Mouse (Mus musculus): ENCODE results near the gene Ifit3. TPM values are rescaled to one million over a fixed set of nuclear protein-coding genes. Genes with fewer than 3 reads are reported as not detected.
"Not testable (repeated sequence)": the region's sequence is repeated elsewhere in the genome, so short reads cannot be mapped to it uniquely, and the experiment has no call there.

The Ifit3 gene
- polyA plus RNA-seq, 1 experiment from 2014 or later, result 1.3 TPM

DNA sequence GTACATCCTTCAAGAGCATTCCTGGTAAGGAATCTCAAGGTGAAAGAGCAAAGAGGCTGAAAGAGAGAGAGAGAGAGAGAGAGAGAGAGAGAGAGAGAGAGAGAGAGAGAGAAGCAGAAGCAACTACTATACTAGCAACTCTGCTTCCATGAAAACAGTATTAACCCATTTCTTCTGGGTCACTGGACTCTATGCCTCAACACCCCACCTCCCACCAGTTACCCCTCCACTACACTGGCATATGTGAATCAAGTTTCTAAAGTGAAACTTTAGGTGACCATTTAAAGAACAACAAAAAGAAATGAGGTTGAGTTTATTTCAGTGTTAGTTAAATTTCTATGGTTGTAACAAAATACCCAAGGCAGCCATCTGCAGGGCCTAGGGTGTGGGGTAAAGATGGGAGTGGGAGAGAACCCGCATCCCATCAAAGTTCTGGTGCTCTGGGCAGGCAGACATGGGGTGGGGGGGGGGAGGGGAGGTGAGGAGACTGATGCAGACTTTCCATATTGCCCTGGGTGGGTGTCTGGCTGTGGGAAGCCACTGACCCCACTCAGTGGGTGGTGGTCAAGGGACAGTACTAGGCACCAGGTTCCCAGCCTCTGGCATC lies 17.1 kb upstream of the Ifit3 start:
- Histone ChIP-seq H3K27me3 (no peaks in the 10 kb centered on the region), H3K4me3 (no peak overlapping the region), H3K36me3 (no peaks in the 10 kb centered on the region), H3K4me2 (replicated peaks) (no peak overlapping the region), H3K4me1 (no peaks in the 10 kb centered on the region), H3K27ac (no peak overlapping the region), H3K9me3 (no peaks in the 10 kb centered on the region), H3K9ac (no peak overlapping the region)
- no peak for ATAC-seq (ENCODE audit: insufficient number of reproducible peaks, insufficient read depth, low FRiP score, low TSS enrichment)
- WGBS, result 95% methylated on average over 1 of the region's 1 CpGs

DNA sequence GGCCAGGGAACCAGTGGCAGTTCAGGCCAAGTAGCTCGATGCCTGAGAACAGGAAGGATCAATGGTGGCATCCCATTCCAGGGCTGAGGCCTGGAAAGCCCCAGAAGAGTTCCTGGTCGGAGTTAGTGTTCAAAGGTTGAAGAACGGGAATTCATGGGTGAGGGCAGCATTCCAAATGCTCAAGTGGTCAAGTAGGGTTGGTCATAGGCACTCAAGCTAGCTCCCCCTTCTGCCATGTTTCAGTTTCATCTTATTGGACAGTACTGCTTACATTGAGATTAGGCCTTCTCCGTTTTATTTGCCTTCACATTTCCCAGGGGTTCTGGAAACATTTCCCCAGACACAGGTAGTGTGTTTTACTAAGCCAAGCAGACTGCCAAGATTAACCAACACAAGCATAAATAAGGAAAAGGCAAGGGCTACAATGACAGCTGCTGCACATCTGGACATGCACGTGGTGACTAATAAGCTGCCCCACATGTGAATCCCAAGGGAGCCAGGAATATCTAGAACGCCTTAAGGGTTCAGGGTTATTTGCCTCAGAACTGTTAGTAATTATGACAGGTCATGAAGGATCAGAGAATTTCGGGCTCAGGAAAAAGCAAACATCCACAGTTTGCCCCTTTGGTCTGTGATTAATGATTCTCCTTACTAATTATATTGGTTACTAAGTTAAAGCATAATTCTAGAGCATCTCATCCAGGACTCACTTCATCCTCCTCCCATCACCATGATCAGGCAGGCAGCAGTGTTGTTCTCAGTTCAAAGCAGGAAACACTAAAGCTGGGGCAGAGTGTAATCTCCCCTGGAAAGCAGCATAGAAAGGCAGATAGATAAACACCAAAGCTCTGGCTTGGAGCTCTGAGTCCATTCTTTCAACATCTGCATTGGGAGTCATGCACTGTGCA lies 14.1 kb upstream of the Ifit3 start:
- H3K4me3 ChIP-seq, result no peak overlapping the region
- no peaks in the 10 kb centered on the region for H3K27me3 ChIP-seq
- H3K4me2 ChIP-seq (replicated peaks), result no peak overlapping the region
- H3K36me3 ChIP-seq, result no peaks in the 10 kb centered on the region
- WGBS, result 50% methylated on average over 7 of the region's 7 CpGs
- no peaks in the 10 kb centered on the region for H3K9me3 ChIP-seq
- H3K27ac ChIP-seq, result no peak overlapping the region
- H3K4me1 ChIP-seq, result no peaks in the 10 kb centered on the region
- no peak for ATAC-seq (ENCODE audit: insufficient number of reproducible peaks, insufficient read depth, low FRiP score, low TSS enrichment)
- H3K9ac ChIP-seq, result no peak overlapping the region

DNA sequence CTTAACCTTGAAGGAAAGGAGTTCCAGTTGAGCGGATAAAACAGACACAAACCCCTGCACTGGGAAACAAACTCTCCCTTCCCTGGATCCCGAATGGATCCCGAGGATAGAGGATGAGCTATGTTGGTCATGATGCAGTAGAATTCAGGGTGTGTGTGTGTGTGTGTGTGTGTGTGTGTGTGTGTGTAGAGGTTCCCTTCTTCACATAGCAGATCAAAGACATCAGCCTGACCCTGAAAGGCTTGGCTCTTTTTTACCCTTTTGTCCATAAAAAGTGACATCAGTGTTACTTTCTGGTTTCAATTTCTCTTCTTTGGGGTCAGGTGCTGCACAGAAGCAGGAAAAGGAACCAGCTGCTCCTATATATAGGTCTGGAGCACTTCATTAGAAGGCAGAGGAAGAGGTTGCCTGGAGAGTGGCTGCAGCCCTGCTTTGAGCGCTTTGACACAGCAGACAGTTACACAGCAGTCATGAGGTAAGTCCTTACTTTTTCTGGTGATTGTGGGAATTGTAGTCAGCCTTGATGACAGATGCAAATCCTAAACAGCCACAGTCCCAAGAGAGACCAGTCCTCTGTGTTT lies 13.3 kb upstream of the Ifit3 start:
- no peak overlapping the region for H3K9ac ChIP-seq
- no peak overlapping the region for H3K4me2 ChIP-seq (replicated peaks)
- 73% methylated on average over 4 of the region's 4 CpGs for WGBS
- no peaks in the 10 kb centered on the region for H3K9me3 ChIP-seq
- no peaks in the 10 kb centered on the region for H3K4me1 ChIP-seq
- H3K4me3 ChIP-seq, result no peak overlapping the region
- no peak for ATAC-seq (ENCODE audit: insufficient number of reproducible peaks, insufficient read depth, low FRiP score, low TSS enrichment)
- H3K36me3 ChIP-seq, result no peaks in the 10 kb centered on the region
- no peaks in the 10 kb centered on the region for H3K27me3 ChIP-seq
- H3K27ac ChIP-seq, result no peak overlapping the region

DNA sequence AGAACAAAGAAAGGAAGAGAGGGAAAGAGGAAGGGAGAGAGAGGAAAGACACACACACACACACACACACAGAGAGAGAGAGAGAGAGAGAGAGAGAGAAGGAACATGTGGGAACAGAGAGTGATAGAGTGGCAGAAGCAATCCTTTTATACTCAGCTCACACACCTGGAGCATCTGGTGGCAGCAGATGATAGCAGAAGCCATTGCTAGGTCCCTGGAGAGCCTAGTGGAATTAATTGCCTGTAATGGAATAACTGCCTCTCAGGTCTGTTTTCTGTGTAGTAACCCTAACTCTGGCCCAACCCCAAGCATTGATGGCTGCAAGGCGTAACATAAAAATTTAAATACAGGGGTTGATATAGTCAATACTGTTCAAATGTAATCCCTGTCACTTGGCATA lies 12.3 kb upstream of the Ifit3 start:
- no peak overlapping the region for H3K27ac ChIP-seq
- H3K27me3 ChIP-seq, result no peaks in the 10 kb centered on the region
- ATAC-seq (ENCODE audit: insufficient number of reproducible peaks, insufficient read depth, low FRiP score, low TSS enrichment), result no peak
- H3K4me3 ChIP-seq, result no peak overlapping the region
- WGBS, result 72% methylated on average over 1 of the region's 1 CpGs
- no peak overlapping the region for H3K9ac ChIP-seq
- no peaks in the 10 kb centered on the region for H3K9me3 ChIP-seq
- no peaks in the 10 kb centered on the region for H3K36me3 ChIP-seq
- H3K4me2 ChIP-seq (replicated peaks), result no peak overlapping the region
- no peaks in the 10 kb centered on the region for H3K4me1 ChIP-seq

DNA sequence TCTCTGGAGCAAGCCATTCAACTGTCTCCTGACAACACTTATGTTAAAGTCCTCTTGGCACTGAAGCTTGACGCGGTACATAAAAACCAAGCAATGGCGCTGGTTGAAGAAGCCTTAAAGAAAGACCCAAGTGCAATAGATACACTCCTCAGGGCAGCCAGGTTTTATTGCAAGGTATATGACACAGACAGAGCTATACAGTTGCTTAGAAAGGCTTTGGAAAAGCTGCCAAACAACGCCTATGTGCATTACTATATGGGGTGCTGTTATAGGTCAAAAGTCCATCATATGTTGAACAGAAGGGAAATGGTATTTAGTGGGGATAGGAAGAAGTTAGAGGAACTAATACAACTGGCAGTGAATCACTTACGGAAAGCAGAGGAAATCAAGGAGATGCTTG lies 9.7 kb upstream of the Ifit3 start:
- H3K4me1 ChIP-seq, result no peaks in the 10 kb centered on the region
- no peak overlapping the region for H3K9ac ChIP-seq
- no peak overlapping the region for H3K4me3 ChIP-seq
- 94% methylated on average over 5 of the region's 5 CpGs for WGBS
- no peak overlapping the region for H3K27ac ChIP-seq
- H3K9me3 ChIP-seq, result no peaks in the 10 kb centered on the region
- no peaks in the 10 kb centered on the region for H3K27me3 ChIP-seq
- no peaks in the 10 kb centered on the region for H3K36me3 ChIP-seq
- ATAC-seq (ENCODE audit: insufficient number of reproducible peaks, insufficient read depth, low FRiP score, low TSS enrichment), result no peak
- H3K4me2 ChIP-seq (replicated peaks), result no peak overlapping the region

DNA sequence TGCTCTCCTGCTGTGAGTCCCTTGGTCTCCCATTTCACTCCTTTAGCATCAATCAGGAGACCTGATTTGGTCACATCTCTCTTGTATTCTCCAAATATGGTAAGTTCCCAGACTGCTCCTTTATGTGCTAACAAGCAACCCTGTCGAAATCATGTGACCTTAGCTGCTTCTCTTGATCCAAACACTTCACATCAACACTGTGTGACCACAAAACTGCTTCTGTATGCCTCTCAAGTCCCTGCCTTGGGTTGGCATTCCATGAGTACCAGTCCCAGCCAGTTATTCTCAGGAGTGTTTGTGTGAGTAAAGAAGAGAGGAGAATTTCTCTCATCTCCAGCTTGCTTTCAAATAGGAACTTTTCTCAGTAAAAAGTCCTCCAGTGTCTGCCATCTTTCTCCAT lies 6.2 kb upstream of the Ifit3 start:
- Histone ChIP-seq H3K4me3 (no peak overlapping the region), H3K36me3 (no peaks in the 10 kb centered on the region), H3K4me1 (no peaks in the 10 kb centered on the region), H3K9me3 (no peaks in the 10 kb centered on the region), H3K4me2 (replicated peaks) (no peak overlapping the region), H3K27ac (no peak overlapping the region), H3K9ac (no peak overlapping the region), H3K27me3 (no peaks in the 10 kb centered on the region)
- ATAC-seq (ENCODE audit: insufficient number of reproducible peaks, insufficient read depth, low FRiP score, low TSS enrichment), result no peak
- 83% methylated on average over 1 of the region's 1 CpGs for WGBS

DNA sequence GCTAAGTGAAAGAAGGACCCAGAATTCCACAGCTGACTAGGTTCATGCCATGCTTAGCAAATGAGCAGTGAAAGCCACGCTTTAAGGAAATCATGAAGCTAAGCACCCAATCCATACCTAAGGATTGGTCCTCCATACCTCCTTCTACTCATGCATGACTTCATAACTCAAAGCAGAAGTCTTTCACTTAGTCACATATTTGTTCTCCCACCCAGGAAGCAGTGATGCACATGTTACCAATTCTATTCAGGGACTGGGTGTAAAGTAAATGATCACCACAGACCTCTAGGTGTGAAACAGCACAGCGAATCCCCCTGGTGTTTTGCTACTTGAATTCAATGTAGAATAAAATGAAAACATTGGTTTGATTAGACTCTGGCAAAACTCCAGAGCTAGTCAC lies 635 bp upstream of the Ifit3 start:
- 80% methylated on average over 2 of the region's 2 CpGs for WGBS
- H3K27me3 ChIP-seq, H3K27ac ChIP-seq: not testable (repeated sequence)

DNA sequence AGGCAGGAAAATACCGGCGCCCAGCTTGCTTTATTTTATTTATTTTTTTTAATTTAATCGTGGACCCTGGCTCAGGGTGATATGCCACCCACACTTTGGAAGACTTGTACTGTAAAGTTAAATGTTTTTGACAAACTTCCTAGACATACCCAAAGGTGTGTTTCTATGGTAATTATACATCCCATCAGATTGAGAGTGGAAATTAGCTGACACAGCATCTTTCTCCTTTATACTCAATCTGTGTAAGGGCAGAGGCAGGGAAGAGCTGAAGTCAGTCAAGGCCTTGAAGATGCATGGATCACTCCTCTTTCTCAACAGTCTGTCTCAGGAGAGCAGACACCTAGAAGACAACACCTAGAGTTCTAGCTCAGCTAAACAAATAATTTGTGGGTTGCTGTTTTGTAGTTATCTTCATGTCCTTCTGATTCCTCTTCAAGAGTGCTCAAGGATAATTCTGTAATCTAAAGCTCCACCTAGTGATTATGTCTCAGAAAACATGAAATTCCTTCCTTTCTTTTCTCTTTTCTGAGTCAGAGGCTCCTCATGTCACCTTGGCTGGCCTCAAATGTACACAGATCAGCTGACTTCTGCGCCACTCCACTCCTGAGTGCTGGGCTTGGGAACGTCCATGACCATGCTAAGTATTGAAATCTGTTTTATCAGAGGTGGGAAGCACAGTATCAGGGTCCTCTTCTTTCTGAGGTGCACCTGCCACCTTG lies 2.6 kb downstream of the Ifit3 start:
- not testable (repeated sequence) for H3K27me3 ChIP-seq; H3K4me1 ChIP-seq; ATAC-seq (ENCODE audit: insufficient number of reproducible peaks, insufficient read depth, low FRiP score, low TSS enrichment); H3K4me2 ChIP-seq (replicated peaks); H3K27ac ChIP-seq; H3K9ac ChIP-seq; H3K4me3 ChIP-seq; H3K36me3 ChIP-seq; H3K9me3 ChIP-seq
- WGBS, result 73% methylated on average over 5 of the region's 5 CpGs

More for the DNA sequence above, 635 bp upstream of the Ifit3 start:
- not testable (repeated sequence) for ATAC-seq (ENCODE audit: insufficient number of reproducible peaks, insufficient read depth, low FRiP score, low TSS enrichment); H3K36me3 ChIP-seq; H3K9me3 ChIP-seq; H3K4me3 ChIP-seq; H3K4me1 ChIP-seq; H3K9ac ChIP-seq; H3K4me2 ChIP-seq (replicated peaks)

DNA sequence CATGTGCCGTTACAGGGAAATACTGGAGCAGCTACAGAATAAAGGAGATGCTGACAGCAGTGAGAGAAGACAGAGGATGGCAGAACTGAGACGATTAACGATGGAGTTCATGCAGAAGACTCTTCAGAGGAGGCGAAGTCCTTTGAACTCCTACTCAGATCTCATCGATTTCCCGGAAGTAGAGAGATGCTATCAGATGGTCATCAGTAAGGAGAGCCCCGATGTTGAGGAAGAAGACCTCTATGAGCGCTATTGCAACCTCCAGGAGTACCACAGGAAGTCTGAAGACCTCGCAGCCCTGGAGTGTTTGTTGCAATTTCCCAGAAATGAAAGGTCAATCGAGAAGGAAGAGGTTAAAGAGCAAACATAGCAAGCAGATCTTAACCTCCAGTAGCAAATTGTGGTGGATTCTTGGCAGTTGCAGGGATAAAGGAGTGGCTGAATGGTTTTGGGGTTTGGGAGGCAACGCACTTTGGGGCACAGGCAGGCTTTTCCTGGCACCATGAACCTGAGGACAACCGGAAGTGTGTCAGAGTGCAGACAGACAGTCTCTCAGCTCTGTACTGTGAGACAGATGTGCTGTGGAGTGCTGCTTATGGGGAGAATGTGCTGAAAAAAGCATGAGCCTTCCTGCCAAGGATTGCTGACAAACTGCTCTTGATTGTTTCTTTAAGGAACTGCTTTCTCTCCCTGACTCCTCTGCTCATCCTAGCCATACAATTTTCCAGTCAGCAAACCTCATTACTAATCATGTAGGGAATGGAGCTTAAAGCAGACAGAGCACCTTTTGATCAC lies 4.8 kb downstream of the Ifit3 start:
- not testable (repeated sequence) for H3K4me2 ChIP-seq (replicated peaks); H3K9me3 ChIP-seq; H3K27ac ChIP-seq; H3K27me3 ChIP-seq; ATAC-seq (ENCODE audit: insufficient number of reproducible peaks, insufficient read depth, low FRiP score, low TSS enrichment); H3K36me3 ChIP-seq; H3K4me3 ChIP-seq; H3K9ac ChIP-seq; H3K4me1 ChIP-seq
- 72% methylated on average over 7 of the region's 12 CpGs for WGBS

DNA sequence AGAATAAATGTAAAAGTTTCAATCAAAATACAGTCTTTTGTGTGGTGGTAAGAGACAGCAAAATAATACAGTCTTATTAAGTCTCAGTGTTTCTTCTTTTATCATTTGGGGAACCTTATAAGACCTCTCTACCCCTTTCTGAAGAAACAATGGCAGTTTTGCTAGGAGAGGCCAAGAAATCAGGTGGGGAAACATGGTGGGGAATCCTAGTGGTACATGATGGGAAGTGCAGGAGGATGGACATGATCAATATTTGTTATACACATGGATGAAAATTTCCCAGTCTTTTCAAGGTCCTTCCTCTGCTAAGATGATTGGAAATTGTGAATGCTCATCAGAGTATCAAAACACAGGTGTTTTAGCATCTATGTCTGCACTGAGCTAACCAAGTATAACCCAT lies 5.6 kb downstream of the Ifit3 start:
- H3K4me3 ChIP-seq, result no peak overlapping the region
- H3K4me2 ChIP-seq (replicated peaks), result no peak overlapping the region
- H3K9me3 ChIP-seq, result no peaks in the 10 kb centered on the region
- no peaks in the 10 kb centered on the region for H3K4me1 ChIP-seq
- H3K27me3 ChIP-seq, result no peaks in the 10 kb centered on the region
- no peaks in the 10 kb centered on the region for H3K36me3 ChIP-seq
- no peak overlapping the region for H3K9ac ChIP-seq
- H3K27ac ChIP-seq, result no peak overlapping the region
- ATAC-seq (ENCODE audit: insufficient number of reproducible peaks, insufficient read depth, low FRiP score, low TSS enrichment), result no peak

DNA sequence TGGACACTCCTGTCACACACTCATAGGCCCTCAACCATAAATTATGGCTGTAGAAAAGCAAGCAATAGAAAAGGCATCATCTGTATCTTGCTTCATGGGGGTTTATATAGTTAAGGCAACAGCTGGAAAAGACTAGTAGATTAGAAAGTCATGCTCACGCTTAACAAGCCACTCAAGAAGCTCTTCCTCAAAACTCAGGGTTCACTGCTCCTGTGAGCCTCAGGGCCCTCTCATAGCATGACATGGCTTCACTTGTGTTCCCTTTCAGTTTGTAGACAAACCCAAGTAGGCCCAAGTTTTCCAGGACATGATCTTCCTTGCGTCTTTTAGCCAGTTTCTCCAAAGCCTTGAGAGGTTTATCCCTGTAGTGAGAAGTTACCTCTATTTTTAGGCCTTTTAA lies 10.1 kb downstream of the Ifit3 start:
- H3K4me1 ChIP-seq, result no peaks in the 10 kb centered on the region
- H3K4me3 ChIP-seq, result no peak overlapping the region
- no peak overlapping the region for H3K27ac ChIP-seq
- H3K9me3 ChIP-seq, result no peaks in the 10 kb centered on the region
- no peak for ATAC-seq (ENCODE audit: insufficient number of reproducible peaks, insufficient read depth, low FRiP score, low TSS enrichment)
- H3K9ac ChIP-seq, result no peak overlapping the region
- 89% methylated on average over 2 of the region's 2 CpGs for WGBS
- no peaks in the 10 kb centered on the region for H3K27me3 ChIP-seq
- no peak overlapping the region for H3K4me2 ChIP-seq (replicated peaks)
- no peaks in the 10 kb centered on the region for H3K36me3 ChIP-seq

All from embryonic facial prominence, embryonic 12.5 days (tissue).